Mouse (Mus musculus) hindbrain, embryonic 14.5 days (tissue): ENCODE measurements around the gene Cpped1. TPM values are rescaled to one million over a fixed set of nuclear protein-coding genes. Genes with fewer than 3 reads are reported as not detected.

Source experiments
- ATAC-seq: fragments of 200-750 bp; cut with Nextera tagmentation; 2 replicates; pipeline ENCODE4 v1.8.0; 2017; ENCODE audit warnings: moderate number of reproducible peaks, mild to moderate bottlenecking, moderate TSS enrichment, moderate library complexity; ENCODE audit not compliant: low FRiP score
- DNase-seq: peaks from one replicate; pipeline ENCODE4 v3.0.0-alpha.2; 2015; ENCODE audit warnings: low spot score
- H3K27ac ChIP-seq: fragments of 300-500 bp; sonication (generic); 2 replicates; pipeline ENCODE4 v1.5.1; 2014; ENCODE audit warnings: mild to moderate bottlenecking, moderate library complexity
- H3K27me3 ChIP-seq: fragments of 300-500 bp; sonication (generic); 2 replicates; pipeline ENCODE4 v1.6.1; 2014; ENCODE audit warnings: mild to moderate bottlenecking, low read length, mixed read lengths; ENCODE audit not compliant: control insufficient read depth, insufficient read depth
- H3K36me3 ChIP-seq: fragments of 300-500 bp; sonication (generic); replicated peaks from 2 replicates; pipeline ENCODE4 v1.6.1; 2014; ENCODE audit not compliant: control insufficient read depth, insufficient read depth
- H3K4me1 ChIP-seq: fragments of 300-500 bp; sonication (generic); replicated peaks from 2 replicates; pipeline ENCODE4 v1.6.1; 2014; ENCODE audit warnings: antibody characterized with exemption, low read length, mixed read lengths; ENCODE audit not compliant: control insufficient read depth, insufficient read depth
- H3K4me2 ChIP-seq: fragments of 300-500 bp; sonication (generic); replicated peaks from 2 replicates; pipeline ENCODE4 v1.6.1; 2014; ENCODE audit warnings: mild to moderate bottlenecking, moderate library complexity
- H3K4me3 ChIP-seq: fragments of 300-500 bp; sonication (generic); replicated peaks from 2 replicates; pipeline ENCODE4 v1.5.1; 2014; ENCODE audit warnings: mild to moderate bottlenecking, low read length
- H3K9ac ChIP-seq: fragments of 300-500 bp; sonication (generic); 2 replicates; pipeline ENCODE4 v1.6.1; 2014
- H3K9me3 ChIP-seq: fragments of 300-500 bp; sonication (generic); 2 replicates; pipeline ENCODE4 v1.6.1; 2016; ENCODE audit warnings: low read length; ENCODE audit not compliant: control insufficient read depth
- WGBS: fragments of 180-500 bp; shearing (Covaris S2); extraction: QIAGEN DNeasy Blood & Tissue Kit; methylation state at CpG from one replicate; pipeline ENCODE4 v1.1.7; 2014; 5-methylcytosine and 5-hydroxymethylcytosine counted together
- polyA plus RNA-seq: library from polyadenylated mRNA; unstranded; fragments of >200 nt; fragmentation: Nextera tagmentation; extraction: Ambion mirVana; gene quantifications from 2 replicates; pipeline ENCODE4 v1.2.1, GENCODE M21; 2014

The Cpped1 gene
- polyA plus RNA-seq, 1 experiment from 2014 or later = 17.3 TPM

DNA sequence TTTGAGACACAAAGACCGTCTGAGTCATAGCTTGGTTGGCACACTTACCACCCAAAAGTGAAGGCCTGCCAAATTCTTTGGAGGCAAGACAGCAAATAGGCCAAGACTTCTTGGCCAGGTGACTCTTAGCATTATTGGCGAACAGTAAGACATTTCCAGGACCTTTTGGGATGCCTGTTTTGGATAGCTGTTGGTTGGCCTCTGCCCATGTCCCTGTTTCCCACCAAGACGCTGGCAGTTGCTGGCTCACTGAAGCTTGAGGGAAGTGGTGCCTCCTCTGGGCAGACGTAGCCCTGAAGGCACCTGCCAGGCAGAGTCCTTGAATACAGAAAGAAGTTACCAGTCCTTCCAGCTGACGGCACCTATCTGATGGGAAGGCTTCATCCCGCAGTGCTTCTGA is 8.9 kb downstream of the Cpped1 start:
- no peaks in the 10 kb centered on the region for H3K27me3 ChIP-seq
- no peak overlapping the region for H3K27ac ChIP-seq
- no peaks in the 10 kb centered on the region for H3K9me3 ChIP-seq
- no peaks in the 10 kb centered on the region for H3K4me1 ChIP-seq
- H3K4me3 ChIP-seq = no peak overlapping the region
- ATAC-seq (no peak), DNase-seq (no peak)
- H3K4me2 ChIP-seq = no peak overlapping the region
- no peak overlapping the region for H3K9ac ChIP-seq
- no peaks in the 10 kb centered on the region for H3K36me3 ChIP-seq
- WGBS = 95% methylated on average over 6 of the region's 6 CpGs

DNA sequence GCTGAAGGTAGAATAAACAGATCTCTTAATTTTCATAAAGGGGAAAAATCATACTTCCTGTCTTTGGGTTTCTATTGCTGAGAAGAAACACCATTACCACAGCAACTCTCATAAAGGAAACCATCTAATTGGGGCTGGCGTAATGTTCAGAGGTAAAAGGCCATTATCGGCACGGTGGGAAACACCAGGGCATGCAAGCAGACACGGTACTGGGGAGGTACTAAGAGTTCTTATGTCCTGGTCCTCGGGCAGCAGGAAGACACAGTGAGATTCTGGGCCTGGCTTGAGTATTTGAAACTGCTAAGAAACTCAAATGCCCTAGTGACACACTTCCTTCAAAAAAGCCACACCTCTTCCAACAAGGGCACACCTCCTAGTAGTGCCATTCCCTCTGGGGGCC is 12.8 kb downstream of the Cpped1 start:
- H3K4me2 ChIP-seq = no peak overlapping the region
- H3K4me1 ChIP-seq = no peaks in the 10 kb centered on the region
- no peak overlapping the region for H3K4me3 ChIP-seq
- H3K9ac ChIP-seq = no peak overlapping the region
- ATAC-seq = no peak
- H3K27ac ChIP-seq = no peak overlapping the region
- no peaks in the 10 kb centered on the region for H3K27me3 ChIP-seq
- H3K9me3 ChIP-seq = no peaks in the 10 kb centered on the region
- H3K36me3 ChIP-seq = no peaks in the 10 kb centered on the region
- DNase-seq = no peak
- WGBS = 84% methylated on average over 5 of the region's 5 CpGs

DNA sequence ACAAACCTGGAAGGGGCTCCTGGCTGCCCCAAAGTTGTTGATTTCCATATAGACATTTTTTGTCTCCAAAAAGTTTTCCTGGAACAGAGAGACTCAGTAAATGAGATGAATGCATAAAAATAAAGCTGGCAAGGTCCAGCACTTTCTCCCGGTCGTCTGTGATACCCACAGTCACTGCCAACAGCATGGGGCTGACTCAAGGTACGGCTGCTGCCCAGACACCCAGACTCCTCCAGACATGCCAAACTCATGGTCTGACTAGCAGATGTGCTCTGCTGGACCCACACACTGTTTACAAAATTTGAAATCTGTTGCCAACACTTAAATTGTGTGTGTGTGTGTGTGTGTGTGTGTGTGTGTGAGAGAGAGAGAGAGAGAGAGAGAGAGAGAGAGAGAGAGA is 14.4 kb downstream of the Cpped1 start:
- no peaks in the 10 kb centered on the region for H3K27me3 ChIP-seq
- H3K4me2 ChIP-seq = no peak overlapping the region
- H3K4me1 ChIP-seq = no peaks in the 10 kb centered on the region
- H3K9me3 ChIP-seq = no peaks in the 10 kb centered on the region
- ATAC-seq = no peak
- no peak overlapping the region for H3K27ac ChIP-seq
- H3K36me3 ChIP-seq = no peaks in the 10 kb centered on the region
- no peak for DNase-seq
- H3K4me3 ChIP-seq = no peak overlapping the region
- 80% methylated on average over 3 of the region's 3 CpGs for WGBS
- no peak overlapping the region for H3K9ac ChIP-seq

DNA sequence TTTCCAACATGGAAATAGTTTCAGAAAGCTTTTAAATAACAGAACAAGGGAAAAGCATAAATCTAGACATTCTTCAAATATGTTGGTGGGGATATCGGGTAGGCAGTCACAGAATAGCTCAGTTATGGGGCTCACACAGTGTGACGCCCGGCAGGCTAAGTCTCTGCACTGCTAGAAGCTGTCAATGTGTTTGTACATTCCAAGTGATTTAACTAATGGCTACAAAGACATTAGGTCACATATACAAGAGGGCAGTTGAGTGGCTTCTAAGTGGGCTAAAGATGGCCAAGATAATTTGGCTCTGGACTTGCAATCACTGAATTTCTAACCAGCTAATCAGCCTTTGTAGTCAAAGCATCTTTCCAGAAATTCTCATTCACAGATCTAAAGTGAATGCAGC is 19.1 kb downstream of the Cpped1 start:
- WGBS = 79% methylated on average over 3 of the region's 3 CpGs

DNA sequence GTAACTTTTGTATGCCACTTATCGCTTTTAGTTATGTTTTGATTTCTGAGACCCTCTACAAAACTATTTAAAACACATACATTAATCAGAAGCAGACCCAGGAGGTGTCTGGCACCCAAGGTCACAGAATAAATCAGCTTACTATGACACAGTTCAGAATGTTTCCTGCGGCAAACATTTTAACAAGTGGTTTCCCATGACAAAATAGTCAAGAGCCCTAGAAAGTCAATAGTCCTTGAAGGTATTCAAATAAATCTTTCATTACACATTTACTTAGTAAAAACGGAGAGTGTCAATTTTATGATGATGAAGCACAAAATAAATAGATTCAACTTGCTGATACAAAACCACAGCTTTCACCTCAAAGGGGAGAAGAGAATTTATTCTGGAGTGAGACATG is 19.5 kb downstream of the Cpped1 start:
- Histone ChIP-seq H3K9ac (no peak overlapping the region), H3K4me2 (no peak overlapping the region), H3K4me3 (no peak overlapping the region), H3K27me3 (no peaks in the 10 kb centered on the region), H3K9me3 (no peaks in the 10 kb centered on the region), H3K4me1 (no peaks in the 10 kb centered on the region), H3K36me3 (peaks cover 11% of the 10 kb centered on the region; the same call in 1 of the 2 replicates), H3K27ac (no peak overlapping the region)
- ATAC-seq = no peak
- 83% methylated on average over 3 of the region's 3 CpGs for WGBS
- DNase-seq = no peak

More for the DNA sequence above, 19.1 kb downstream of the Cpped1 start:
- Histone ChIP-seq H3K36me3 (peaks cover 8% of the 10 kb centered on the region; the same call in 1 of the 2 replicates), H3K27ac (no peak overlapping the region), H3K27me3 (no peaks in the 10 kb centered on the region), H3K9ac (no peak overlapping the region), H3K4me3 (no peak overlapping the region), H3K4me1 (no peaks in the 10 kb centered on the region), H3K4me2 (no peak overlapping the region), H3K9me3 (no peaks in the 10 kb centered on the region)
- no peak for DNase-seq
- ATAC-seq = no peak

DNA sequence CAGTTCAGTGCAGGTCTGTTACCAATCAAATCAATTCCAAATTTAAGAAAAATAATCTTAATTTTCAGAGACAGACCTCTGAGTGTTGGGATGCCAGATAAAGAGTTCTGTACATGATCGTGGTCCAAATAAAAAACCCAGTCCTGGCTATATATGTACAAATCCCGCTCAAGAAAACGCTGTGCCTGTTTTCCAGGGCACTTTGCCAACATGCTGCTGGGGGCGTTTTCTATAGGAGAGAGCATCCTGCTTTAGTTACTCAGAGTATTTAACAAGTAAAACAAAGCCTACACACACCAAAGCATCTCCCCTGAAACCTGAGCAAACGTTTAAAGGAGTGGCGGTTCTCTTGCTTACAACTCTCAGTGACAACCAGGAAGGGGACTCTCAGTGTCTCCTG is 27.4 kb downstream of the Cpped1 start:
- 69% methylated on average over 6 of the region's 6 CpGs for WGBS
- Histone ChIP-seq H3K27ac (no peak overlapping the region), H3K27me3 (no peaks in the 10 kb centered on the region), H3K9me3 (no peaks in the 10 kb centered on the region), H3K36me3 (peaks cover 9% of the 10 kb centered on the region; the same call in 1 of the 2 replicates), H3K4me2 (no peak overlapping the region), H3K4me3 (no peak overlapping the region), H3K4me1 (no peaks in the 10 kb centered on the region), H3K9ac (no peak overlapping the region)
- ATAC-seq = no peak
- DNase-seq = no peak

DNA sequence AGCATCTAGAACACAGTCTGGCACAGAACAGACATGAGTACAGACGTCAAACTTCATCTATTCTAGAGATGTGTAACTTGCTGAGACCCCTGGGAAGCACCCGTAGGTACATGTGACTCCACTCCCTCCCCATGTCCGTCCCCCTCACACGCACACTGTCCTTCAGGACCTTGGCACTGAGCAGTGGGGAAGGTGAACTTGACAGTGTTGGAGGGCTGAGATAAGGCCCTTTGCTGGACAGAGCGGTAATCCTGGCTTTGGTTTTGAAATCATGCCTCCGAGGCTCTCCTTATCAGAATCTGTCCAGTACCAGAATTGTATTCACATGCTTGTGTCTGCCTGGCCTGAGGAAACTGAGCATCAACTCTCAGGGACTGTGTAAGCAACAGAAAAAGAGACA is 28.8 kb downstream of the Cpped1 start:
- Histone ChIP-seq H3K4me2 (no peak overlapping the region), H3K9ac (no peak overlapping the region), H3K4me1 (no peaks in the 10 kb centered on the region), H3K4me3 (no peak overlapping the region), H3K27ac (no peak overlapping the region), H3K9me3 (no peaks in the 10 kb centered on the region), H3K36me3 (peaks cover 4% of the 10 kb centered on the region; the same call in 1 of the 2 replicates), H3K27me3 (no peaks in the 10 kb centered on the region)
- ATAC-seq (no peak), DNase-seq (no peak)
- 90% methylated on average over 6 of the region's 6 CpGs for WGBS

DNA sequence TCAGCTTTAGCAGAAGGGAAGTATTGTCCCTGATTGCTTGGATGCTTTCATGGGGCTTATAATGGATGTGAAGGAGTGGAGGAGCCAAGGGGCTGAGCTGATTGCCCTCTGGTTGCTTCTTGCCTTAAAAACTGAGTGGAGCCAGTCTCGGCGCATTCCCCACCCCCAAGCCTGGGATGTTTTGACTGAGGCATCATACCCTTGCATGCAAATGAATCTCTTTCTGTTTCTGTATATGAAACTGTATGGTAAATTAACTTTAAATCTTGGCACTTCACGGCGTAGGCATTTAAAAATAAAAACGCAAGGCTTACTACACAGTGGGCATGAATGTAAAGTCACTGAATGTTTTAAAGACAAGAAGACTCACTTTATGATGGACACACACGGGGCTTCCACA is 30.0 kb downstream of the Cpped1 start:
- no peak overlapping the region for H3K4me3 ChIP-seq
- WGBS = 83% methylated on average over 6 of the region's 6 CpGs
- no peak for ATAC-seq

DNA sequence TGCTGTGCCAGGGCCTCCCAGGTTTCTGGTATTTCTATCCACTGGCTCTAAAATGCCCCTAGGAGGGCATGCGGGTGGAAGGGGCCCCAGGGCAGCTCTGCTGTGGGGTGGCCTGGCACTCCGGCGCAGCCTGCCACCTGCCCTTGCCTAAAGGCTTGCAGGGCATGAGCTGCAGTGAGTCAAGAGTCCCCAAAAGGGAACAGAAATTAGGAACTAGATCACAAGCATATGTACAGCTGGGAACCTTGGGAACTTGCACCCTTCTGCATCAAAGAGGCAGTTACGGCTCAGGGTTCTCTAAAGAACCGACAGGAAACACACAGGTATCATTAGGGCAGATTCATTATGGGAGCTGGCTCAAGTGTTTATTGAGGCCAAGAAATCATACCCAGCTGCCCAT is 34.0 kb downstream of the Cpped1 start:
- H3K27ac ChIP-seq = no peak overlapping the region
- WGBS = 84% methylated on average over 5 of the region's 5 CpGs
- ATAC-seq (no peak), DNase-seq (no peak)
- no peaks in the 10 kb centered on the region for H3K27me3 ChIP-seq
- H3K4me1 ChIP-seq = no peaks in the 10 kb centered on the region
- H3K4me3 ChIP-seq = no peak overlapping the region
- H3K9ac ChIP-seq = no peak overlapping the region
- no peaks in the 10 kb centered on the region for H3K9me3 ChIP-seq
- no peaks in the 10 kb centered on the region for H3K36me3 ChIP-seq
- H3K4me2 ChIP-seq = no peak overlapping the region

More for the DNA sequence above, 30.0 kb downstream of the Cpped1 start:
- no peak for DNase-seq
- no peaks in the 10 kb centered on the region for H3K4me1 ChIP-seq
- no peak overlapping the region for H3K27ac ChIP-seq
- no peak overlapping the region for H3K9ac ChIP-seq
- H3K4me2 ChIP-seq = no peak overlapping the region
- no peaks in the 10 kb centered on the region for H3K36me3 ChIP-seq
- H3K27me3 ChIP-seq = no peaks in the 10 kb centered on the region
- no peaks in the 10 kb centered on the region for H3K9me3 ChIP-seq

DNA sequence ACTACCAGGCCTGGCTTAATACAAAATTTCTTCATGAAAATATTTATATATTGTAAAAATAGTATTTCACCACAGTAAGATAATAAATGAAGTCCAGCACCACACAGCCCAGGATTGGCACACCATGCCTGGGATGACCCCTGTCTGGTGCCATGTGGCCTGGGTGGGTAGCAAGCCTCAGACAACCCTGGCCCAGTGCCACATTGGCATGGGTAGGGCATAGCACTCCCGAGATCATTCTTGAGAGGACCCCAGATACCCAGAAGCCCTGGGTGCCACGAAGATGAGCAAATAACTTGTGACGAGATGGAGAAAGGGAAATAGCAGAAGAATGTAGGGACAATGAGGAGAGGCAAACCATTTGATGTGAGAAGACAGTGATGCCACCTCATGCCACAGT is 36.0 kb downstream of the Cpped1 start:
- H3K27ac ChIP-seq = no peak overlapping the region
- no peaks in the 10 kb centered on the region for H3K4me1 ChIP-seq
- no peaks in the 10 kb centered on the region for H3K27me3 ChIP-seq
- H3K36me3 ChIP-seq = no peaks in the 10 kb centered on the region
- H3K4me3 ChIP-seq = no peak overlapping the region
- WGBS = 90% methylated on average over 3 of the region's 3 CpGs
- H3K4me2 ChIP-seq = no peak overlapping the region
- no peak for ATAC-seq
- H3K9ac ChIP-seq = no peak overlapping the region
- no peak for DNase-seq
- no peaks in the 10 kb centered on the region for H3K9me3 ChIP-seq
